Mouse (Mus musculus) lung, embryonic 14.5 days (tissue): ENCODE results near the gene Olfr1510. TPM values are rescaled to one million over a fixed set of nuclear protein-coding genes. Genes with fewer than 3 reads are reported as not detected.
"Not testable (repeated sequence)": the region's sequence is repeated elsewhere in the genome, so short reads cannot be mapped to it uniquely, and the experiment has no call there.

ENCODE experiments used
- ATAC-seq: fragments of 200-750 bp; cut with Nextera tagmentation; 2 replicates; pipeline ENCODE4 v1.8.0; 2017; ENCODE audit warnings: mild to moderate bottlenecking, moderate TSS enrichment, moderate library complexity; ENCODE audit not compliant: insufficient read depth
- DNase-seq: peaks from one replicate; pipeline ENCODE4 v3.0.0-alpha.2; 2015
- H3K27ac ChIP-seq: fragments of 300-500 bp; sonication (generic); 2 replicates; pipeline ENCODE4 v1.5.1; 2014; ENCODE audit warnings: low read depth, mild to moderate bottlenecking, moderate library complexity
- H3K27me3 ChIP-seq: fragments of 300-500 bp; sonication (generic); 2 replicates; pipeline ENCODE4 v1.6.1; 2014; ENCODE audit warnings: low read length, control low read depth; ENCODE audit not compliant: insufficient read depth
- H3K36me3 ChIP-seq: fragments of 300-500 bp; sonication (generic); 2 replicates; pipeline ENCODE4 v1.6.1; 2014; ENCODE audit warnings: control low read depth; ENCODE audit not compliant: insufficient read depth
- H3K4me1 ChIP-seq: fragments of 300-500 bp; sonication (generic); 2 replicates; pipeline ENCODE4 v1.6.1; 2014; ENCODE audit warnings: antibody characterized with exemption, control low read depth; ENCODE audit not compliant: insufficient read depth
- H3K4me2 ChIP-seq: fragments of 300-500 bp; sonication (generic); 2 replicates; pipeline ENCODE4 v1.6.1; 2014; ENCODE audit warnings: mild to moderate bottlenecking
- H3K4me3 ChIP-seq: fragments of 300-500 bp; sonication (generic); 2 replicates; pipeline ENCODE4 v1.5.1; 2014; ENCODE audit warnings: low read depth, low read length
- H3K9ac ChIP-seq: fragments of 300-500 bp; sonication (generic); 2 replicates; pipeline ENCODE4 v1.6.1; 2014
- H3K9me3 ChIP-seq: fragments of 300-500 bp; sonication (generic); 2 replicates; pipeline ENCODE4 v1.6.1; 2016; ENCODE audit warnings: low read depth, low read length, control low read depth
- CTCF ChIP-seq: IDR thresholded peaks from 2 replicates; pipeline ENCODE4 v1.5.1; 2016; ENCODE audit warnings: antibody characterized with exemption, low read depth
- WGBS: fragments of 180-500 bp; shearing (Covaris S2); extraction: QIAGEN DNeasy Blood & Tissue Kit; methylation state at CpG from one replicate; pipeline ENCODE4 v1.1.7; 2014; 5-methylcytosine and 5-hydroxymethylcytosine counted together
- polyA plus RNA-seq: library from polyadenylated mRNA; unstranded; fragments of >200 nt; fragmentation: Nextera tagmentation; extraction: Ambion mirVana; gene quantifications from 2 replicates; pipeline ENCODE4 v1.2.1, GENCODE M21; 2014

The Olfr1510 gene
- not detected in 2 replicates for polyA plus RNA-seq

DNA sequence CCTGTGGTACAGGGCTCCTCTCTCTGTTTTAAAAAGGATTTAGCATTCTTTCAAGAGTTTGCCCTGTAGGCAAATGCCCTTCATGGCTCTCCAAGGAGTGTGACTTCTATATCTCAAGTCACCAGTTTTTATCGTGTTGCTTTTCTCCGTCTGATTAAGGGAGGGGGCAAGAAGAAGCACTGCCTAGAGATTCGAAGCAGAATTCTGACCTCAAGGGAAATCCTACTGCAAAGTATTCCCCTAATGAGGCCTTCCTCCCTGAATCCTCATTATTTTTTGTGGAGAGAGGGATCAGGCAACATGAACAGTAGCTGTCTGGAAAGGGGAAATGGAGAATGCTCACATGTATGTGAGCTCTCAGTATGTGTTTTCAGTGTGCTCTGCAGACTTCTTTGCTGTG, at the start of gene Olfr1510:
Gene Olfr1510 (minus strand): TSS at position 101 of the 400 bp plus-strand sequence.
- Histone ChIP-seq H3K4me1 (no peaks in the 10 kb centered on the region), H3K27ac (no peak within 1 kb of the TSS), H3K9ac (no peak within 1 kb of the TSS), H3K36me3 (no peaks in the 10 kb centered on the region), H3K4me3 (no peak within 1 kb of the TSS), H3K27me3 (no peaks in the 10 kb centered on the region), H3K4me2 (no peak within 1 kb of the TSS), H3K9me3 (no peaks in the 10 kb centered on the region)
- ATAC-seq (no peak), DNase-seq (no peak)
- 81% methylated on average over 3 of the region's 3 CpGs for WGBS
- no peak for TF ChIP-seq CTCF

GRCm38 (mm10) chr14:52461928-52462327, 47.8 kb upstream of the Olfr1510 start:
- Histone ChIP-seq H3K4me3 (no peak overlapping the region), H3K9ac (no peak overlapping the region), H3K4me1 (no peaks in the 10 kb centered on the region), H3K27me3 (no peaks in the 10 kb centered on the region), H3K27ac (no peak overlapping the region), H3K9me3 (no peaks in the 10 kb centered on the region), H3K4me2 (no peak overlapping the region), H3K36me3 (no peaks in the 10 kb centered on the region)
- TF ChIP-seq CTCF: no peak
- no peak for DNase-seq
- ATAC-seq: no peak

GRCm38 (mm10) chr14:52451138-52451537, 37.0 kb upstream of the Olfr1510 start:
- no peak for ATAC-seq
- no peak overlapping the region for H3K4me3 ChIP-seq
- no peaks in the 10 kb centered on the region for H3K4me1 ChIP-seq
- no peaks in the 10 kb centered on the region for H3K36me3 ChIP-seq
- no peak overlapping the region for H3K27ac ChIP-seq
- no peaks in the 10 kb centered on the region for H3K9me3 ChIP-seq
- no peak overlapping the region for H3K4me2 ChIP-seq
- 76% methylated on average over 8 of the region's 8 CpGs for WGBS
- no peak for TF ChIP-seq CTCF
- no peak for DNase-seq
- no peaks in the 10 kb centered on the region for H3K27me3 ChIP-seq
- H3K9ac ChIP-seq: no peak overlapping the region

GRCm38 (mm10) chr14:52442690-52443089, 28.5 kb upstream of the Olfr1510 start, which contains the start of gene Olfr1509:
TSS of gene Olfr1509 (plus strand) at chr14:52442990.
- H3K36me3 ChIP-seq: no peaks in the 10 kb centered on the region
- no peak for TF ChIP-seq CTCF
- H3K4me1 ChIP-seq: no peaks in the 10 kb centered on the region
- H3K4me3 ChIP-seq: no peak within 1 kb of the TSS
- H3K27me3 ChIP-seq: no peaks in the 10 kb centered on the region
- H3K9ac ChIP-seq: no peak within 1 kb of the TSS
- ATAC-seq (no peak), DNase-seq (no peak)
- no peak within 1 kb of the TSS for H3K27ac ChIP-seq
- no peak within 1 kb of the TSS for H3K4me2 ChIP-seq
- H3K9me3 ChIP-seq: no peaks in the 10 kb centered on the region

DNA sequence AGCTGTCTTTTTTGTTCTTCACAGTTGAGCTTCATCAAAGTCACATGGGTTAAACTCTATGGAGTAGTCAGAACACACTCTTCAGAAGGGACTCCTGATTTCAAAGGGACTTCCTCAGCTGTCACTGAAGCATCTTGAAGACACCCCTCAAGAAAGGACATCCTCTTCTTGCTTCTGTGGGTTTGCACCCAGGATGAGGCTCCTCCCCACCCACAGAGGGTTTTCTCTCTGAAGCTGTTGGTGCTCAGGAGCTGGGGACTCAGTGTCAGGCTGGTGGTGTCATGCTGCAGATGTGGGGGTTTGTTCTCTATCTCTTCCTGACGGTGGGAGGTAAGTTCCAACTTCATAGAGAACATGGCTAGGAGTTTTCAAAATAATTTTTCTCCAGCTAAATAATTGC, 13.5 kb upstream of the Olfr1510 start:
- H3K4me2 ChIP-seq: no peak overlapping the region
- WGBS: 83% methylated on average over 1 of the region's 1 CpGs
- H3K27ac ChIP-seq: no peak overlapping the region
- no peaks in the 10 kb centered on the region for H3K27me3 ChIP-seq
- no peak overlapping the region for H3K9ac ChIP-seq
- H3K9me3 ChIP-seq: no peaks in the 10 kb centered on the region
- no peaks in the 10 kb centered on the region for H3K4me1 ChIP-seq
- no peak for TF ChIP-seq CTCF
- ATAC-seq (no peak), DNase-seq (no peak)
- no peaks in the 10 kb centered on the region for H3K36me3 ChIP-seq
- no peak overlapping the region for H3K4me3 ChIP-seq

DNA sequence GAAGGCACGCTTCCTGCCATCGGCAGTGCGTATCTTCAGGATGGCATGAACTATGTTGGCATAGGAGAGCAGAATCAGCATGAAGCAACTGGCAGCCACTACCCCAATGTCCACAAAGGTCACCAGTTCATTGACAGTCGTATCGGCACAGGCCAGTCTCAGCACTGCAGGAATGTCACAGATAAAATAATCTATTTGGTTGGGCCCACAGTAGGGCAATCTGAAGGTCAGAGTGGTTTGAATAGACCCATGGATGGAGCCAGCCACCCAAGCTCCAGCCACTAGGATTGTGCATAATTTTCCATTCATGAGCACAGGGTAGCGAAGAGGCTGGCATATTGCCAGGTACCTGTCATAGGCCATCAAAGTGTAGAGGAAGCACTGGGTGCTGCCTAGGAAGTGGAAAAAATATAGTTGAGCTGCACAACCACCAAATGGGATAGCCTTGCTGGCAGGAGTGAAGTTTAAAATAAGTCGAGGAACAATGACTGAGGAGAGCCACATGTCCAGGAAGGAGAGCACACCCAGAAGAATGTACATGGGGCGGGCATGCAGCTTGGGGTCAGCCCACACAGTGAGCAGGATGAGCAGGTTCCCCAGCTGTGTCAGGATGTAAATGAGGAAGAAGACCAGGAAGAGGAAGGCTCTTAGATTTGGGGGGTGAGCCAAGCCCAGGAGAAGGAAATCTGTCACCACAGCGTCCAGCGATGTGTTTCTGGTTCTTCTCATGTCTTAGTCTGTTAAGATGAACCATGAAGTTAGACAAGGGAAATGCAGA, 3.8 kb downstream of the Olfr1510 start:
- not testable (repeated sequence) for H3K27ac ChIP-seq, ATAC-seq, H3K9me3 ChIP-seq, H3K27me3 ChIP-seq, DNase-seq, H3K9ac ChIP-seq, H3K4me1 ChIP-seq, H3K4me2 ChIP-seq, H3K36me3 ChIP-seq, H3K4me3 ChIP-seq
- WGBS: 73% methylated on average over 7 of the region's 10 CpGs

DNA sequence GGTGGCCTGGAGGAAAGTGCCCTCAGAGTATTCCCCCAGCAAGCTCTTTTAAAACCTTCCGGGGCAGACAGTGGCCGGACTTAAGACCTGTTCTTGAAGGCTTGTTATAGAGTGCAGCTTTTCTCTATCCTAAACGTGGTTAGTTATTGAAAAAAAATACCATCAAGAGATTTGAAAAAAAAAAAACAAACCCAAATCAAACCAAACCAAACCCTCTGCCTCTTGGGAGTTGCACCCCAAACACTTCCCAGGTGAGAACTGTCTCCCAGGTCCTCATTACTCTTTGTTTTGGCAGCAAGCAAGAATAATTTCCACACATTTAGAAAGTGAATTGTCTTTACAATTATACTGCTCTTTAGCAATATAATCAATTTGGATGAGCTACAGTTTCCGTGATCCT, 16.9 kb downstream of the Olfr1510 start, which contains the start of gene Olfr1511:
Gene Olfr1511 (minus strand): TSS at position 101 of the 400 bp plus-strand sequence.
- Histone ChIP-seq H3K9me3 (no peaks in the 10 kb centered on the region), H3K27me3 (no peaks in the 10 kb centered on the region), H3K4me1 (no peaks in the 10 kb centered on the region), H3K4me3 (no peak within 1 kb of the TSS), H3K27ac (no peak within 1 kb of the TSS), H3K4me2 (no peak within 1 kb of the TSS), H3K36me3 (no peaks in the 10 kb centered on the region), H3K9ac (no peak within 1 kb of the TSS)
- no peak for DNase-seq
- TF ChIP-seq CTCF: no peak
- WGBS: 70% methylated on average over 4 of the region's 4 CpGs
- ATAC-seq: no peak

DNA sequence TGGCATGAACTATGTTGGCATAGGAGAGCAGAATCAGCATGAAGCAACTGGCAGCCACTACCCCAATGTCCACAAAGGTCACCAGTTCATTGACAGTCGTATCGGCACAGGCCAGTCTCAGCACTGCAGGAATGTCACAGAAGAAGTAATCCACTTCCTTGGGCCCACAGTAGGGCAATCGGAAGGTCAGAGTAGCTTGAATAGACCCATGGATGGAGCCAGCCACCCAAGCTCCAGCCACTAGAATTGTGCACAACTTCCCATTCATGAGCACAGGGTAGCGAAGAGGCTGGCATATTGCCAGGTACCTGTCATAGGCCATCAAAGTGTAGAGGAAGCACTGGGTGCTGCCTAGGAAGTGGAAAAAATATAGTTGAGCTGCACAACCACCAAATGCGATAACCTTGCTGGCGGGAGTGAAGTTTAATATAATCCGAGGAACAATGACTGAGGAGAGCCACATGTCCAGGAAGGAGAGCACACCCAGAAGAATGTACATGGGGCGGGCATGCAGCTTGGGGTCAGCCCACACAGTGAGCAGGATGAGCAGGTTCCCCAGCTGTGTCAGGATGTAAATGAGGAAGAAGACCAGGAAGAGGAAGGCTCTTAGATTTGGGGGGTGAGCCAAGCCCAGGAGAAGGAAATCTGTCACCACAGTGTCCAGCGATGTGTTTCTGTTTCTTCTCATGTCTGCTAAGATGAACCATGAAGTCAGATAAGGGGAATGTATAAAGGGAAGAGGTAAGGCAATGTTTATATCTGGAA, 23.9 kb downstream of the Olfr1510 start:
- 78% methylated on average over 9 of the region's 9 CpGs for WGBS
- ATAC-seq, H3K36me3 ChIP-seq, H3K4me3 ChIP-seq, H3K27ac ChIP-seq, H3K4me1 ChIP-seq, H3K9ac ChIP-seq, H3K27me3 ChIP-seq, H3K4me2 ChIP-seq, DNase-seq, H3K9me3 ChIP-seq: not testable (repeated sequence)
